Mouse (Mus musculus) heart, postnatal 0 days (tissue): ENCODE data around the gene Kbtbd6. TPM values are rescaled to one million over a fixed set of nuclear protein-coding genes. Genes with fewer than 3 reads are reported as not detected.
"Not testable (repeated sequence)": the region's sequence is repeated elsewhere in the genome, so short reads cannot be mapped to it uniquely, and the experiment has no call there.

Experiments used
- ATAC-seq: fragments of 200-750 bp; cut with Nextera tagmentation; 2 replicates; pipeline ENCODE4 v1.8.0; 2017; ENCODE audit warnings: low read depth, moderate number of reproducible peaks, moderate library complexity; ENCODE audit not compliant: insufficient read depth
- DNase-seq: peaks from one replicate; pipeline ENCODE4 v3.0.0-alpha.2; 2016; ENCODE audit warnings: low spot score
- H3K27ac ChIP-seq: fragments of 300-500 bp; sonication (generic); 2 replicates; pipeline ENCODE4 v1.5.1; 2014; ENCODE audit warnings: low read depth, mild to moderate bottlenecking
- H3K27me3 ChIP-seq: fragments of 300-500 bp; sonication (generic); 2 replicates; pipeline ENCODE4 v1.6.1; 2014; ENCODE audit warnings: low read length, mixed read lengths; ENCODE audit not compliant: control insufficient read depth, insufficient read depth
- H3K36me3 ChIP-seq: fragments of 300-500 bp; sonication (generic); replicated peaks from 2 replicates; pipeline ENCODE4 v1.6.1; 2014; ENCODE audit warnings: low read length, mixed read lengths; ENCODE audit not compliant: control insufficient read depth, insufficient read depth
- H3K4me1 ChIP-seq: fragments of 300-500 bp; sonication (generic); 2 replicates; pipeline ENCODE4 v1.6.1; 2014; ENCODE audit warnings: antibody characterized with exemption; ENCODE audit not compliant: control insufficient read depth, insufficient read depth
- H3K4me2 ChIP-seq: fragments of 300-500 bp; sonication (generic); 2 replicates; pipeline ENCODE4 v1.6.1; 2014; ENCODE audit warnings: low read depth, mild to moderate bottlenecking, low read length, moderate library complexity
- H3K4me3 ChIP-seq: fragments of 300-500 bp; sonication (generic); 2 replicates; pipeline ENCODE4 v1.5.1; 2014; ENCODE audit warnings: low read depth, low read length
- H3K9ac ChIP-seq: fragments of 300-500 bp; sonication (generic); replicated peaks from 2 replicates; pipeline ENCODE4 v1.6.1; 2014; ENCODE audit warnings: low read depth, low read length, mixed read lengths
- H3K9me3 ChIP-seq: fragments of 300-500 bp; sonication (generic); replicated peaks from 2 replicates; pipeline ENCODE4 v1.6.1; 2016; ENCODE audit warnings: low read length; ENCODE audit not compliant: control insufficient read depth
- CTCF ChIP-seq: IDR thresholded peaks from 2 replicates; pipeline ENCODE4 v1.5.1; 2016; ENCODE audit warnings: antibody characterized with exemption, control low read depth, low read depth
- EP300 ChIP-seq: IDR thresholded peaks from 2 replicates; pipeline ENCODE4 v1.6.1; 2016; ENCODE audit warnings: antibody characterized with exemption, low read depth
- WGBS: fragments of 180-500 bp; shearing (Covaris S2); extraction: QIAGEN DNeasy Blood & Tissue Kit; methylation state at CpG from one replicate; pipeline ENCODE4 v1.1.7; 2014; 5-methylcytosine and 5-hydroxymethylcytosine counted together
- polyA plus RNA-seq: library from polyadenylated mRNA; unstranded; fragments of >200 nt; fragmentation: Nextera tagmentation; extraction: Ambion mirVana; gene quantifications from 2 replicates; pipeline ENCODE4 v1.2.1, GENCODE M21; 2015
- total RNA-seq: library from RNA; depleted of rRNA; stranded (reverse); fragments of >200 nt; gene quantifications from 2 replicates; pipeline ENCODE4 v1.2.3, GENCODE M21; 2014; ENCODE audit warnings: low replicate concordance; rRNA removed

Kbtbd6 gene
- total RNA-seq (0.23 and 1.2 TPM in 2 replicates), polyA plus RNA-seq (0.48 and 0.58 TPM in 2 replicates)

DNA sequence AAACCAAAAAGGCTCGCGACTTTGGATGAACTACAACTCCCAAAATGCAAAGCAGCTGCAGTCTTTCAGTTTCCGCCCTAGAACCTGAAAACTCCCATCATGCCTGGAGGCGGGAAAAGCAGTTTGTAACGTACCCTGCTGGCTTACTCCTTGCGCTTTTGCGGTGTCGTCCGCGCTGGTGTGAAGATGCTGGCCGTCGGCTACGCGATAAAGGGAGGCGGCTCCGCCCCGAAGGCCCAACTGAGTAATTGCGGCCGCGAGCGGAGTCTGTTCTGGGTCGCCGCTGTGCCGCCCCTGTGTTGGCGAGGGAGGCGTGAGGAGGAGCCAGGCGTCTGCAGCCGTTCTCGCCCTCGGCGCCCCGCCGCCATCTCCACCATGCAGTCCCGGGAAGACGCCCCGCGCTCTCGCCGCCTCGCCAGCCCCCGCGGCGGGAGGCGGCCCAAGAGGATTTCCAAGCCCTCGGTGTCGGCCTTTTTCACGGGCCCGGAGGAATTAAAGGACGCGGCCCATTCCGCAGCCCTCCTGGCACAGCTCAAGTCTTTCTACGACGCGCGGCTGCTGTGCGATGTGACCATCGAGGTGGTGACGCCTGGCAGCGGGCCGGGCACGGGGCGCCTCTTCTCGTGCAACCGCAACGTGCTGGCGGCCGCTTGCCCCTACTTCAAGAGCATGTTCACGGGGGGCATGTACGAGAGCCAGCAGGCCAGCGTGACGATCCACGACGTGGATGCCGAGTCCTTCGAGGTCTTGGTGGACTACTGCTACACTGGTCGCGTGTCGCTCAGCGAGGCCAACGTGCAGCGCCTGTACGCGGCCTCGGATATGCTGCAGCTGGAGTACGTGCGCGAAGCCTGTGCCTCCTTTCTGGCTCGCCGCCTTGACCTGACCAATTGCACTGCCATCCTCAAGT lies at the start of gene Kbtbd6:
Kbtbd6 (plus strand) TSS at position 155 of the 910 bp plus-strand sequence.
- not testable (repeated sequence) for H3K4me1 ChIP-seq, H3K9ac ChIP-seq, H3K27me3 ChIP-seq, H3K36me3 ChIP-seq, H3K9me3 ChIP-seq, H3K27ac ChIP-seq
- WGBS, result 6% methylated on average over 34 of the region's 89 CpGs
- H3K4me2 ChIP-seq, result peak within 1 kb of the TSS; percentile 75
- ATAC-seq (peak; percentile 91), DNase-seq (peak; percentile 96)
- H3K4me3 ChIP-seq, result peak within 1 kb of the TSS; percentile 59

DNA sequence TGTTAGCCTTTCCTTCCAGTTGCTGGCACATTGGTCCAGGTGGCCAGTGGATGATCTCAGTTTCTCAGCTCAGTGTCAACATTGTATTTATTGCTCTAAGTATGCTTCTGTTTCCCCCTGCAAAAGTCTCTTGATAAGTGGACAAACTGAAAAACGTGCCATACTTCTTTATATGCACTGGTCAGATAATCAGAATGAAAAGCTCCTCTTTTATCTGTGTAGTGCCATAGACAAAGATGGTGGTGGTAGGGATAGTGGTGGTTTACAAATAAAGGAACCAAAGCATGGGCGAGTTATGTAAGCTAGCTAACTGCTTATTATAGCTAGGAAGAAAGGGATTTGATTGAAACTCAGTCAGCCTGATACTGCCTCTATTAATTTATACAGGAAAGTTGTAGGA lies 44.0 kb upstream of the Kbtbd6 start:
- WGBS, result 68% methylated on average over 2 of the region's 2 CpGs
- Histone ChIP-seq H3K4me3 (no peak overlapping the region), H3K4me2 (no peak overlapping the region), H3K27me3 (no peaks in the 10 kb centered on the region), H3K9me3 (no peaks in the 10 kb centered on the region), H3K36me3 (peaks cover 39% of the 10 kb centered on the region), H3K9ac (no peak overlapping the region), H3K27ac (no peak overlapping the region), H3K4me1 (no peaks in the 10 kb centered on the region)
- ATAC-seq, result no peak
- TF ChIP-seq EP300 (no peak), CTCF (no peak)
- DNase-seq, result no peak

DNA sequence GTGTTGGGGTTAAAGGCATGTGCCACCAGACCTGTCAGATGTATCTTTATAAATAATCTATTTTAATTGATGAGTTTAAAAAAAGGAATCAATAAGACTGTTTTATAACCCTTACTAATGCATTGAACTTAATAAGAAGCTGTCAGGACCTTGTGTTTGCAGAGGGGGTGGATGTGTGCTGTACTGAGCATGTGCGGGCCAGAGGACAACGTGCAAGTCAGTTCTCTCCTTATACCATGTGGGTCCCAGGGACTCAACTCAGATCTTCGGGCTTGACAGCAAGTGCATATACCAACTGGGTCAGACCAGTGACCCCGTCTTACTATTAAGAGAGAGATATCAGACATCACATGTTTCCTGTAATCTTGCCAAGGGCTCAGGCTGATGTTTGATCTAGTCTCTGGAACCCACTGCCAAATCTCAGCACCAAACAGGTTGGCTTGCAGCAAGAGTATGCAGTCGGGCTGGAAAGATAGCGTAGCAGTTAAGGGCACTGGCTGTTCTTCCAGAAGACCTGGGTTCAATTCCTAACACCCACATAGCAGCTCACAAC lies 42.3 kb upstream of the Kbtbd6 start:
- no peak for ATAC-seq
- Histone ChIP-seq H3K9me3 (no peaks in the 10 kb centered on the region), H3K4me2 (no peak overlapping the region), H3K4me3 (no peak overlapping the region), H3K36me3 (peaks cover 33% of the 10 kb centered on the region), H3K27me3 (no peaks in the 10 kb centered on the region), H3K27ac (no peak overlapping the region), H3K9ac (no peak overlapping the region), H3K4me1 (no peaks in the 10 kb centered on the region)
- no peak for TF ChIP-seq EP300
- no peak for TF ChIP-seq CTCF
- DNase-seq, result no peak
- WGBS, result 65% methylated on average over 6 of the region's 6 CpGs

DNA sequence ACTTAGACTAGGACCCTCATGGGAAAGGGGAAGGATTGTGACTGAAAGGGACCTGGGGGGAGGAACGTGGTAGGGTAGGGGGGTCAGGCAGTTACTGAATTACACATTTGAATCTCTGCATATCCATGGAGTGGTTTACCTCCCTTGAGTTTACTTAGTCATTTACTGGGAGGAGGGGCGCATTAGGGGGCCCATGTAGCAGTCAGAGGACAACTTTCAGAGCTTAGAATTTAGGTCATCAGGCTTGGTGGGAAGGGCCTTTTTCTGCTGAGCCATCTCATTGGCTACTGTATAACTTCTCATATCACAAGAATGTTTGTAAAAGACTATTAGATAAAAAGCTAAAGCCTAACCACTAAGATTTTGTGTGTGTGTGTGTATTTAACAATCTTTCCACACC lies 41.0 kb upstream of the Kbtbd6 start:
- peaks cover 36% of the 10 kb centered on the region for H3K36me3 ChIP-seq
- no peaks in the 10 kb centered on the region for H3K9me3 ChIP-seq
- H3K27me3 ChIP-seq, result no peaks in the 10 kb centered on the region
- no peak overlapping the region for H3K4me3 ChIP-seq
- H3K4me2 ChIP-seq, result no peak overlapping the region
- H3K27ac ChIP-seq, result no peak overlapping the region
- TF ChIP-seq EP300 (no peak), CTCF (no peak)
- WGBS, result 80% methylated on average over 2 of the region's 2 CpGs
- ATAC-seq (no peak), DNase-seq (no peak)
- H3K4me1 ChIP-seq, result no peaks in the 10 kb centered on the region
- H3K9ac ChIP-seq, result no peak overlapping the region

DNA sequence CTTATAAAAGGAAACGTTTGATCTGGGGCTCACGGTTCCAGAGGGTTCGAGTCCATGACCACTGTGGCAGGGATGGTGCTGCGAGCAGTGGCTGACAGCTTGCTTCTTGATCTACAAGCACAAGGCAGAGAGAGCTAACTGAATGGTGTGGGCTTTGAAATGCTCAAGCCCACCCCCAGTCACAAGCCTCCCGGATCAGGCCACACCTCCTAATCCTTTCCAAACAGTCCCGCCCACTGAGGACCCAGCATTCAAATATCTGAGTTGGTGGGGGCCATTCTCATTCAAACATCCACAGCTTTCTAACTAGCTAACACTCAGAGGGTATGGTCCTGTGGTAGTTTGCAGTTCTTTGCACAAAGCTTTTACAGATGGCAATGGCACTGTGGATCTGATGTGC lies 38.5 kb upstream of the Kbtbd6 start:
- ATAC-seq (no peak), DNase-seq (no peak)
- Histone ChIP-seq H3K9ac (no peak overlapping the region), H3K36me3 (peaks cover 35% of the 10 kb centered on the region), H3K27me3 (no peaks in the 10 kb centered on the region), H3K9me3 (no peaks in the 10 kb centered on the region), H3K27ac (no peak overlapping the region), H3K4me3 (no peak overlapping the region), H3K4me2 (no peak overlapping the region), H3K4me1 (no peaks in the 10 kb centered on the region)
- no peak for TF ChIP-seq EP300
- no peak for TF ChIP-seq CTCF
- 86% methylated on average over 6 of the region's 6 CpGs for WGBS
